Mouse (Mus musculus) layer of hippocampus, postnatal 36 days (tissue): ENCODE measurements at regions not wholly inside any gene's neighbourhood (a gene's known extent, or its start where the extent isn't known, plus 50 kb on each side); places are given as distances from the start of the nearest gene placed in this dataset.

Source experiments
- DNase-seq, 2 experiments: peaks; one replicate each; pipeline ENCODE4 v3.0.0; 2022

DNA sequence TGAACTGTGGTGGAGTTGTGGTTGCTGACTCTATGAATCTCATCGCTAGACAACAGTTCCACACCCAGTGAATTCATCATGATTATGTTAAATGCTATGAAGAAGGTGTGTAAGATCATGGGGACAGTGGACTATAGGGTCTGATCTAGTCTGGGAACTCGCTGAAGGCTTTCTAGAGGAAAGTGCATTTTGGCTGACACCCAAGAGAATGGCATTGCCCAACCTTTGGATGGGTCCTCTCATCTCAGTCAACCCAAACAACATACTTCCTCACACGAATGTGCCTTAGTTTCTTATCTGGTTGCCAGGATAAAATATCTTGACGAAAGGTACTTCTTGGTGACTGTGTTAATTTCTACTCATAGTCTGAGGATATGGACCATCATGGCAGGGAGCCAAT is 112.9 kb upstream of the Ado start:
- DNase-seq, result no peak

DNA sequence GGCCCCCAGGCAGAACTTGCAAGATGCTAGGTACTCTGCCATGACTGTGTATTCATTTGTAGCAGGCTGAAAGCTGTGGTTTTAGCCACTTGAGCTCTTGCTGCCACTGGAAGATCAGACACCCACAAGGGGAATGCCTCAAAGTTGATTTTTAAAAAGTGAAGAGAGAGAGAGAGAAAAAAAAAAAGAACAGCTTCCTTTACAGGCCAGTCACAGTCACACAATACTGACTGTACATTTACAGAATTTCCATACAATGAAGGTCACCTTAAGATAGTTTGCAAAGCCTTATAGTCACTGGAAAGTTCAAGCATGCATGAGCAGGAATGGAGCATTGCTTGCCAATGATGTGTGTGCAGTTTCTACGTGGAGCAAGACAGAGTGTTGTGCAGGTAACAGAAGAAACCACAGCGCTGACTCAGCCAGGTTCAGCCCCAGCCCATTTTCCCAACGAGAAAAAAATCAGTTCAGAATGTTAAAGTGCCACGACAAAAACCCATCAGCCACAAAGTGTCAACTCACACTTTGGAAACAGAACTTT is 109.3 kb upstream of the Ado start:
- DNase-seq, result no peak

DNA sequence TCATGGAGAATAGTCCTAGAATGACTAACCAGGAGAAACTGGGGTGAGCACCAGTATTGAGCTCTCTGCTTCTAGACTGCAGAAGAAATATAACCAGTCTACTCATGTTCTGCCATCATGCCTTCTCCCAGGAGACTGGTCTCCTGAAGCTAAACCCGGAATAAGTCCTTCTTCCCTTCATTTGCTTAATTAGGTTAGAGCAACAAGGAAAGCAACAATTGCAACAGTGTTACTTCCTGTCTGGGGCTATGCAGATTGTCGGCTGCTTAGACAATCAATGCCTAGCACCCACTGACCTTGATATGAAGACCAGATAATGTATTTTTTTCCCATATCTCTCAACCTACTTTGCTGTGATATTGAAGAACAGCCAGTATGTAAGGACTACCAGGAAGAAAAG is 108.5 kb upstream of the Ado start:
- no peak for DNase-seq

DNA sequence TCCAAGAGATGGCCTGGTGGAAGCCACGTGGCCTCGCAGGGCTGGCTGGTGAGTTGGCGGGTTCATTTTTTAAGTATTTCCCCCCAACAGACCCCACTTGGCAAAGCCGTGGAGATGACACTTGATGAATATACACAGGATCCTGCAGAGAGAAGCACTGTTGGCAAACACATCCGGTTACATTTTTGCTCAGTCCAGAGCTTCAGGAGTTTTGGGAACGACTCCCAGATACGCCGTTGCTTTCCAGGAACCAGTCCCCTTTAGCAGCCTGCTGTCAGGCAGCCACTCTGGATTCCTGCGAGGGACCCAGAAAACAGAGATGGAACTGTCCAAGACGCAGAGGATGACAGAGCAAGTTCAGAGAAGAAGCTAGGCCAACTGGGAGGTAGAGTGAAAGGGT is 105.8 kb upstream of the Ado start:
- no peak for DNase-seq

DNA sequence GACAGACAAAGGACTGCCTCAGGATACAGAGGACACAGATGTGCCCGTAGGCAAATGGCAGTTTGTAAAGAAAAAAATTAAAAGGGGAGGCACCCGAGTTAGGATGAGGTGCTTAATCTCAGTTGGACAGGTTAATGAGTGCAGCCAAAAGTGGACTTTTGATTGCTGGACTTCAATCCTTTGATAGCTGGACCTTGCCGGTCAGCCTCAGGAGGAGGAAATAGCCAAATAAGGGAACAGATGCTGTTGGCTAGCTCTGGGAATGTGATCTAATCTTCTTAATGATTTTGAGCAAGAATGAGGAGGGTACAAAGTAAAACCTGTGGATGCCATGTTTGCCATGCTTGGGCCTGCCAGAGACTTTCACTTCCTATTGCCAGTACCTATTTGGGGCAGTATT is 103.5 kb upstream of the Ado start:
- no peak for DNase-seq

DNA sequence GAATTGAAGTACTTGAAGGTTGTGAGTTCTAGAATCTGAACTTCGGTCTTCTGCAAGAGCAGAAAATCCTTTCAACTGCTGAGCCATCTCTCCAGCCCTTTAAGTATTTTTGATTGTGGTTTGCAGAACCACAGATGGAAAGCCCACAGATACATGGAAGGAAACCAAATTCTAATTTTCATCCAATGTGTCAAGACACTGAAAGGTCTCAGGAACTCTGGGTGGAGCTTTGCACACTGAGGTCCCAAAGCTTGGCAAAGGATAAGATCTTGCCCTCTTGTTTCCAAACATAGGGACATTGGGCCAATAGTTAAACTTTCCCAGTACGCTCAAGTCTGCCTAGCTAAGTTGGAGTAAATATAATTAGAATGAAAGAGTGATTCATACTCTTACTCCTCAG is 102.6 kb upstream of the Ado start:
- DNase-seq, result no peak

DNA sequence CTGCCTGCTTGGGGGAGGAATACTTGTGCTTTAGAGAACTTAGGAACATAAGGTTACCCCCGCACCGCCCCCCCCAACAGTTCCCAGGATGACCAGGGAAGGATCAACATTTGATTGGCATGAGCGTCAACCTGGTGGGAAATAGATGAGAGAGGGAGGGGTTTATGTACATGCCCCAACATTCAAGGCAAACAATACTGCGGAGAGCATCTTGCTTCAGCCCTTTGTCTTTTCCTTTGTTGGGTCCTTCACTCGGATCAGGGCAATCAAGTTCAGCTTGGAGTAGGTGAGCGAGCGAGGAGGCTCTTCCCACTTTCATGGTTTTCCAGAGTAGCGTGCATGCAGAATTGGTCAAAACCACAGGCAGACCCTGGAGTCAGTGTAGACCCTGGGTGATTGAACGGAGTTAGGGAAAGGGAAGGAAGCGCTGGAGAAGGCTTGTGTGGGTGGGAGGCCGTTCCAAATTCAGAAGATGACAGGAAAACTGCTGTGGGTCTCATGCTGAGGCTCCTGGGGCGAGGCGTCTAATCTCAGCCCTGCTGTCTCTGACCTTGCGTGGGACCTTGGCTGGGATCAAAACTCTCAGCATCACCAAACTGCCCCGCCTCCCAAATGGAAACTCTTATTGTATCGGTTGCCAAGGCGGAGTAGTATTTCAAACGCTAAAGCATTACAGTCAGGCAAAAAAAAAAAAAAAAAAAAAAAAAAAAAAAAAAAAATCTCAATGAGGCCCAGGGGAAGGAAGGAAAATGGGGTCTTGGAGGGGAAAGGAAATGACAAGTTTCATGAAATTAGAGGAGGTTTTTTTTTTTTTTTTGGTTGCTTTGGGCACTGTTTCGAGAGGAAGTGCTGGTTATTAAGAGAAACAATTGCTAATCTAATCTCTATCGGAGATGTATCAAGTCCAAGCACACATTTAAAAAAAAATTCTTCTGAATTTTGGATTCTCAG is 99.3 kb upstream of the Ado start:
- DNase-seq, result no peak

DNA sequence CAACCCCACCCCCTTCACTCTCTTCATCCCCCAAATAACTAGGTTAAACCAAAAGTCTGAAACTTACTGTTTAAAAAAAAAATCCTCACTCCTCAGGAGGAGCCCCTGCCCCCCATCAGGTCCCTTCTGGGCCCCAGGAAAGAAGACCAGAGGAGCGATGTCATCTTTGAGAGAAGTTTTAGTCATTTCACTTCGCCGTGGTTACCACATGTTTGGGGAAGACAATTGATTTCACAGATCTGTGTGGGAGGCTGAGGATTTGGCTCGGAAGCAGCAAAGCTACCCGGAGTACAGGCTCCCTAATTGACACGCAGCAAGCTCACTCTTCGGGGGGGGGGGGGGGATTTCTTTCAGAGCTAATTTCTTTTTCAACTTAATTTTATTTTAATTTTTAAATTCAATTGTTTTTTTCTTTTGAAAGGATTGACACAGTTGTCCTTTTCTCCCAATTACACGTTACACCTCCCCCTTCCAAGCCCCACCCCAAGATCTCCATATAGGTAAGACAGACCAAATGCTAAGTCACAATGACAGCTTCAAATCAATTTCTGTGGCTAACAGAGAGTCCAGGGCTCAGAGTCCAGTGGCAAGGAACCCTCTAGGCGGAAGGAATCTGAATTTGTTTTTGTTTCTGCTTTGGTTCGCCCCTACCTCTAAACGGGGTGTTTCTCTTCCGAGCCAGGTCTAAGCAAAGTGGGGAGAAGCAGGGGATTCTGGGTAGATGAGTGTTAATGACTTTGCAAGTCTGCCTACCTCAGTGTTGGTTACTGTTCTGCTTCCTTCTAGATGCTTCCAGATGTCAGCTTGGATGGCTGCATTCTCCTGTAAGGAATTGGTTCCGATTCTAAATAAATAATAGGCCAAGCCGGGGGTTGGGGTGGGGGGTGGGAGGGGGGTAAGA is 98.2 kb upstream of the Ado start:
- DNase-seq, result no peak

DNA sequence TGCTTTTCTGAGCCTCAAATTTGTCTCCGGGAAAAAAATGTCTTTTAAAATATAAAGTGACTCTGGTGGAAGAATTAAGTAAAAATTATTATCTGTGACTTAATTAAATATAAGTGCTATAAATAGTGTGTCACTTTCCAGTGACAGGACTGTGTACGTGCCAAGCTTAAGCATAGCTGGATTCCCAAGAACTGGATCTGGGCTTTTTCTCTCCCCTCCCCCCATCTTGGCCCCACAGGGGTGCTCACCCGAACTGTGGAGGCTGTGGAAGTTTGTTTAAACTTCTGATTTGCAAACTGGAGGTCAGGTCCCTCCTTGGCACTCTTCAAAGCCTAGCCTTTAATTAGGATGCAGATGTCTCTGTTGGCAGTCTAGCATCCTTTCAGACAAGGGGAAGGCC is 97.1 kb upstream of the Ado start:
- no peak for DNase-seq

DNA sequence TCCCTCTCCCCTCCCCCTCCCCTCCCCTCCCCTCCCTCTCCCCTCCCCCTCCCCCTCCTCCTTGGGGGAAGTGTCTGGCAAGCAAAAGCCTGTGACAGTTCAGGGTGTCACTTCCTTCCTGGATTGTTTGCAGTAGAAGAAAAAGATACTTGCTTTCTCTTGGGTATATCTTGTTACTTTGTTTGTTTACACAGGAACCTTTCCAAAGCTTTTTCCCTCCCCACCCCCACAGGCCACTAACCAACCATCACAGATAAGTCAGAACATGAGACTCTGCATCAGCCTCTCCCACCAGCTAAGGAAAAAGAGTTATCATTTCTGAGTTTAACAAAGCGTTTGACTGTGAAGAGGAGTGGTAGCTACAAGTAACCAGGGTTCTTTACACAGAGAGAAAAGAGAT is 95.5 kb upstream of the Ado start:
- DNase-seq, result no peak

DNA sequence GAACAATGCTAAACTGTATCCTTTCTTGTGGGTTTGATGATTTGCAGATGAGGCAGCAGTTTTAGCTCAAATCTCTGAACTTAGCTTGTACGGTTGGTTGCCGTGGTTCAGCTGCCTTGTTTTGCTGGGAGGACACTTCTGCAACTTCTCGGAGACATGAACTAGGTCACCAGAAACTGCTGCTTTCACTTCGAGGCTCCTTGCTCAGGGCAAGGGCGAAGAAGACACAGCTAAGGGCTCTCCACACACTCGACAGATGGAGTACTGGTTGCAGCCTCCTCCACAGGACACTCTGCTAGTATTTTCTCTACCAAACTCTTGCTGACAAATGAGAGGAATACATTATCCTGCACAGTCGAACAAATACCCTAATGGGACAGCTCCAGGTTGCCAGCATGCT is 94.9 kb upstream of the Ado start:
- no peak for DNase-seq

DNA sequence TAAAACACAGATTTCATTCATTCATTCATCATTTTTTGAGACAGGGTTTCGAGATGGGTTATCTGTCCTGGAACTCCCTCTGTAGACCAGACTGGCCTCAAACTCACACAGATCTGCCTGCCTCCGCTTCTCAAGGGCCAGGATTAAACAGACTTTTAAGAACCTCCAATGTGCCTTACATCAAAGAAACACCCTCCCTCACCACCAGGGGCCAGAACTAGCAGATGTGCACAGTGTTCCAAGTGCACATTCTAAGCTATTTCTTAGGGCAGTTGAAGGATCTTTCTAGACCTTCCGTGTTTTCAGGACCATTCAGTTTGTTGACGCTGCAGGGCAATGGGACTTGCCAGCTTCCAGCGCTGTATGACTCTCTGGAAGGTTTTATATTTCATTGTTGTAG is 88.6 kb upstream of the Ado start:
- no peak for DNase-seq

DNA sequence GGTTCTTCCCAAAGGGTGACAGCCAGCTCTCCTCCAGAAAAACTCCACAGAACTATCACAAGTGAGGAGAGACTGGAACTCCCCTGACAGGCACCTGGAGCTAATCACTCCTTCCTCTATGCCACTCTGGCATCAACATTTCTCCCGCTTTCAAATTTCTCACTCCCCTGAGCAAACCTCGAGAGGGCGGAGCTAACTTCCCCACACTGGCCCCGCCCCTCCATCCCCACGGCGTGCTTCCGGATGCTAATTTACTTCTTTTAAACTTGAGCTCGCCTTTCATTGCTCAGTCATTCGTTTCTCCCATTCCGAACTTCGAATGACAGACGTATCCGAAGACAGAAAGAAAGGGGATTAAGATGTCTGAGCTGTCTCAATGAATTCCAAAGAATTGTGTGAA is 87.8 kb upstream of the Ado start:
- no peak for DNase-seq

DNA sequence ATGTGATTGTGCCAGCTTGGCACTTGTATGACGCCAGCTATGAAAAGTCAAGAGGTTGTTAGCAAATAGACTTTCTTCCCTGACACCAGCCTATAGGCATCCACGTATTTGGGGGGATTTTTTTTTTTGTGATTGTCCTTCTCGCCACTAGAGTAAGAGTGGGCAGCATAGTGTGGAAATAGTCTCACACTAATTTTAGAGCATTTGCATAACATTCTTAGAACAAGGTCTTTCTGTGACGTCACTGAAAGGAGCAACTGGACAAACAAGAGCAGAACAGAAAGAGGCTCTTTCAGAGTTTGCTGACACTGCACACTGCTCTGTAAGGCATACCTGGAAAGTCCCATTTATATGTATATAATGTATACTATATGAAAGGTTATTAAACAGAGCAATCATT is 86.0 kb upstream of the Ado start:
- DNase-seq, result no peak

DNA sequence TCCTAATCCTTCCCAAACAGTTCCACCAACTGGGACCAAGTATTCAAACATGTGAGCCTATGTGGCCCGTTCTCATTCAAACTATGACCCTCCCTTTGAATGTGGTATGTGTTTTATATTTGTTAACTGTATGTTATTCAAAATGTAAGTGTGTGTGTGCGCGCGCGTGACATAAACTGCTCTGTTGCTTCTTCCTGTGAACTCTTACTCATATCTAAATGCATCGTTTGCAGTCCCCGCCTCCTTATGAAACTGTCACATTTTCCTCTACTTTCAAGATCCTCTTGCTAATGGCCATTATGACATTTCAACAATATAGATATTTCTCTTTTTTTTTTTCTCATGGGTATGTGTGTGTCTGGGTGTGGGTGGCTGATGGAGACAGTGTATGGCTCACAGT is 84.3 kb upstream of the Ado start:
- DNase-seq, result no peak

DNA sequence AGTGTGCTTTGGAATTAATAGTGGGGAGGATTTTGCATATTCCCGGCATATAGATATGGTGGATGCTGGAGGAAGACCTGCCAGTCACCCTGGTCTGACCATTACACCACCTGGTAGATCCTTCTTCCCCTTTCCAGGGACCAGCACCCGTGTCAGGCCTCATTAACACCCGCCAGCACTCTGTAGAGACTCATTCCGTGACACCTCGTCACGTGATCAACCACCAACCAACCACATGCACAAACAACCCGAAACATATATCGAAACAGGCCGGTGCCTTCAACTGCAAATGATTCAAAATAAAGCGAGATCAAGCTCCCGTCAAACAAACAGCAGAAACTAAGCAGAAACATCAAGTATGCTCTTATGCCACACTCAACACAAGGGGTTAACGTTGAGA is 74.6 kb upstream of the Ado start:
- DNase-seq, result no peak

DNA sequence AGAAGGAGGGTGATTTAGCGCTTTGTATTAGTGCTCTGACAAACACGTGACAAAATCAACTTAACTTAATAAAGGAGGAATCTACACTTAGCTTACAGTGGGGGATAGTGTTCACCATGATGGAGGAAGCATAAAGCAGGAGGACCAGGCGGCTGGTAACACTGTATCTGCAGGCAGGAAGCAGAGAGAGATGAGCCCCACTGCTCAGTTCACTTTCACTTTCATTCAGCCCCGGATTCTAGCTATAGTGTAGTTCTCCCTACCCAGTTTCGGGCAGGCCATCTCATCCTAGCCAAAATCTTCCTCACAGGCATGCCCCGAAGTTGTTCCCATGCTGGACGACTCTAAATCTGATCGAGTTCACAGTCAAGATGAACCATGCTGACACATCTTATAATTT is 71.3 kb upstream of the Ado start:
- DNase-seq, result no peak

DNA sequence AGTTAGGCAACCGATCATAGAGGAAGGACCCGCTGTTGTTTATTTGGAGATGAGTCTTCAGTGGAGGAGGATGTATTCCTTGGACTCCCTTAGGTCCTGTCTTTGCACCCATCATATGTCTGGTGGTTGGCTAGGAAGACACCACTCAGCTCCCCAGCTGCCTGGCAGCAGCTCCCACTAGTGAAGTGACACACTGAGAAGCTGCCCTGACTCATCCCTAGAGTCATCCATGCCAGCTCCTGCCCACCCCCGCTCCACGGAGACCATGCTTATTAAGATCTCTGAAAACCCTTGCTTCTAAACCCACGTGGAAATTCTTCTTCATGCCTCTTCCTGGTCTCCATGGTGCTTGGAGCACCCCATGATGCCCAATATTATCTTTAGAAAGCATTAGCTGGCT is 69.4 kb upstream of the Ado start:
- DNase-seq, result no peak

DNA sequence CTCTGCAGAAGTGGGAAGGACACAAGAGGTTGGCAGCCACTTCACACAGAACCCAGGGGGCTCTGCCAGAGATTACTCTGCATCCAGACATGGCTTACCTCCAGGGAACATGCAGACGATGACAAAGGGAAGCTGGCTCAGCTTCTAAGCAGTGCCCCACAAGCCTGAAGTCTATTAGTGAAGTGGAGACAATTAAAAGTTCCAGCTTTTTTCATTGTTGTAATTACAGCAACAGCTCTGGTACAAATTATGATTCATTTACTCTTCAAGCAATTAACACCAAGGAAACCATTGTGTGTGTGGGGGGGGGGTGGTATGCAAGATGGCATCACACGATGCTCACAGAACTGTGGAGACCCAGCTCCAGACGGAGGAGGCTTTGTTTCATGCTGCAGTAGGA is 66.3 kb upstream of the Ado start:
- no peak for DNase-seq

DNA sequence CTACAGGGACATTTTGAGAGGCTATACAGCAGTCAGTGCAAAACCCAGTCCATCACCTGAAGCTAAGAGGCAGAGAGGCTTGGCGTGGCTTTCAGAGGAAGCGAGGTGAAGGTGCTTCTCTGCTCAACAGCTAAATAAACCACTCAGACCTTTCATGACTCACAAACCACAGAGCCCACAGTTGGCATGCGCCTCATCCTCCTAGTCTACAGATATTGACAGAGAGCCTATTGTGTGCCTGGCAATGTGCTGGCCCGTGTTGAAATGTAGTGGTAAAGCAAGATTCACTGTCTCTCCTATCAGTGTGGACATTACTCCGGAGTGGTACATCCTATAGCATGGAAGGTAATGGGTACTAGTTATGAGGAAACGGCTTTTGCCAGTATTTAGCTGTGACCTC is 61.9 kb upstream of the Ado start:
- no peak for DNase-seq

DNA sequence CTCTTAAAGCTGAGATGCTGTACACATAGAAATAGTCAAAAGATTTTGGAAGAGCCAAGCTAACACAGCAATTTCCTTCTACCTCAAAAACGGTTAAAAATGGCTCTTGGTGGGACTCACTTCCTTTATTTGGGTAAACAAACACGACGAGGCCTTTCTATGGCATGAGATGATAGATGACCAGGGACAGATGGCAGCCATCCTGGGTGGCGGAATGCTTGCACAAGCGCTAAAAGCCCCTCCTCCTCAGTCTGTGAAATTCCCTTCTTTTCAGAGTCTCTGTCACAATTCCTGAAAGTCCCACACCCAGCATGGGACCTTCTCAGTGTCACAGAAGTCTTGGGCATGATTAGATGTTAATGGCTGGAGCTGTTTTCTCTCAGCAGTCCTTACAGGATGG is 59.3 kb upstream of the Ado start:
- no peak for DNase-seq

DNA sequence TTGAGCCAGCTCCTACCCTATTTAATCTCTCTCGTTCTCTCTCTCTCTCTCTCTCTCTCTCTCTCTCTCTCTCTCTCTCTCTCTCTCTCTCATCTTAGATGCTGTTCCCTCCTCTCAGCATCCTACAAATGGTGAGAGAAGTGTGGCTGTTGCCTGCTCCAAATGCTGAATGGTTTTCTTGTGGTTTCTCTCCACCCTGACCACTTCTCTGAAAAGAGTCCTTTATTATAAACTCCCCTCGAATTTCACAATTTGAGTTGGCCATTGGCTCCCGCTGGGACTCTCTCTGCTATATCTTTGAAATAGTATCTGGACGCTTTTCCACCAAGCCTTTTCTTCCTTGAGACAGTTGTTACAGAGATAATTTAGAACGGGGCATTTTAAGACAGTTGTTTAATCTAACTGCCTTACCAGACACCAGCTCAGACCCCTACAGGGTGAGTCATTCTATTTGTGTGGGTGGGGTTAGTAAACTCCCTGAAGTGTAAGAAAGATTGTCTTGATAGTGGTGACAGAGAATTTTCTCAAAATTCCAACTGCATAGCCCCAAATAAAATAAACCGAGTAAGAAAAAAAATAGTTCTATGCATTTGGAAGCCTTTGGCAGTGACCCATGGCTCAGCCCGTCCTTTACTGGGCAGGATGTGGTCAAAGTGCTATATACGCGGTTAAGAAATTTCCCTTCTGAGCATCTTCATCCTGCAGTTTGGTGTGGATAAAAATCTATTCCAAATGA is 58.7 kb upstream of the Ado start:
- DNase-seq, result no peak

DNA sequence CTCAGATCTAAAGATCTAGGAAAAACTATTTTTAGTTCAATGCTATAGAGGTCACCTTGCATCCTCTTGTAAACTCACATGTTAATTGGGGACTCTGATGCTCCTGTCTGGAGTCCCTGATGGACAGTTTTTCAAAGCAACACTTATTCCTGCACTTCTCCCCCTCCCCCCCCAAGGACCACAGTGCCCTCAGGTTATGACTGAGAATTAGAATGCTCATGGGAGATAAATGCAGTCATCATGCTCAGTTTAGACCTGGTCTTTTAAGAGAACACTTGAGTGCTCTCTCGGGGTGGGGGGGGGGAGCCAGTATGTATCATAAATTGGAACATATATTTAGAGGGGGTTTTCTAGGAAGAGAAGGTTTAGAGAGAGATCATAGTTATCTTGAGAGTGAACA is 58.0 kb upstream of the Ado start:
- DNase-seq, result no peak
